In the genomic region with DNA sequence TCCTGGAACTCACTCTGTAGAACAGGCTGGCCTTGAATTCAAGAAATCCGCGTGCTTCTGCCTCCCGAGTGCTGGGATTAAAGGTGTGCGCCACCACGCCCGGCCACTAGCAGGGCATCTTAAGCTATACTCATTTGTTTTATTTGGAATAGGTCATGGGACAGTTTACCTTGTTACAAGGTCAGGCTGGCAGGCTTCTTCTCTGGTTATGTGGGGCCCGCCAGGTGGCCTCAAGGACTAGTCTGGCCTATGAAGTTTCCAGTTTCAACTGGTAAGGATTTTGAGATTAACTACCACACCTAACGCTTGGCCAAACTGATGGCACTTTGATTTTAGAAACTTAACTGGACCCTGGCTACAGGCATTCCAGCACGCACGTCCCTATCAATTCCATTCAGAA, we compare ENCODE assay signal across 8 mouse cellular contexts. TPM values are rescaled to one million over a fixed set of nuclear protein-coding genes. Genes with fewer than 3 reads are reported as not detected.
A peak's percentile ranks its signal among the peaks of the same experiment; 100 is the strongest.
DNase-seq lines count a peak whose midpoint lies in the region; ATAC-seq and TF ChIP-seq lines count a peak whose summit lies in the region.

No protein-coding gene starts in this region.

- no peak for TF ChIP-seq CTCF in thymus, adult 2 months (IDR thresholded peaks at IDR 0.05; ENCODE audit: borderline replicate concordance, control insufficient read depth, extremely low read depth, insufficient read depth, low read length, poor library complexity)
- no peak for TF ChIP-seq CTCF in embryonic fibroblast, embryonic 13.5 days (IDR thresholded peaks at IDR 0.05; ENCODE audit: borderline replicate concordance, insufficient read depth, low read length)

- TF ChIP-seq POLR2A in thymus, adult 2 months (IDR thresholded peaks at IDR 0.05; ENCODE audit: control insufficient read depth, extremely low read depth, insufficient read depth, low read length, poor library complexity): no peak
- no peak for TF ChIP-seq POLR2A in embryonic fibroblast, embryonic 13.5 days (IDR thresholded peaks at IDR 0.05; ENCODE audit: low read depth, low read length)

- no peaks in the 10 kb centered on the region for H3K9me3 ChIP-seq in limb, embryonic 12.5 days
- H3K9me3 ChIP-seq in neural tube, embryonic 13.5 days: no peaks in the 10 kb centered on the region

- H3K4me1 ChIP-seq in thymus, adult 2 months (replicated peaks; ENCODE audit: control insufficient read depth, insufficient read depth, low read length): peaks cover 4% of the 10 kb centered on the region
- H3K4me1 ChIP-seq in embryonic fibroblast, embryonic 13.5 days (ENCODE audit: control insufficient read depth, insufficient read depth, low read length): peaks cover 2% of the 10 kb centered on the region; the same call in 1 of the 2 replicates
- peaks cover 11% of the 10 kb centered on the region for H3K4me1 ChIP-seq in limb, embryonic 12.5 days (replicated peaks)
- peaks cover 34% of the 10 kb centered on the region for H3K4me1 ChIP-seq in neural tube, embryonic 13.5 days (replicated peaks)

- peak overlapping the region; percentile 60 for H3K4me2 ChIP-seq in limb, embryonic 12.5 days
- H3K4me2 ChIP-seq in neural tube, embryonic 13.5 days: peak overlapping the region; percentile 65

- H3K4me3 ChIP-seq in thymus, adult 2 months (ENCODE audit: control insufficient read depth, insufficient read depth, low read length): peak overlapping the region; percentile 81
- peak overlapping the region; percentile 56 for H3K4me3 ChIP-seq in embryonic fibroblast, embryonic 13.5 days (ENCODE audit: insufficient read depth, low read length)
- peak overlapping the region; percentile 77 for H3K4me3 ChIP-seq in limb, embryonic 12.5 days (replicated peaks)
- H3K4me3 ChIP-seq in neural tube, embryonic 13.5 days: peak overlapping the region; percentile 81

- H3K36me3 ChIP-seq in thymus, adult 2 months (ENCODE audit: control insufficient read depth, insufficient read depth, low read length): no peaks in the 10 kb centered on the region
- H3K36me3 ChIP-seq in limb, embryonic 12.5 days: peaks cover 13% of the 10 kb centered on the region; the same call in 1 of the 2 replicates
- no peaks in the 10 kb centered on the region for H3K36me3 ChIP-seq in neural tube, embryonic 13.5 days

- peak overlapping the region; percentile 72 for H3K9ac ChIP-seq in limb, embryonic 12.5 days (replicated peaks)
- H3K9ac ChIP-seq in neural tube, embryonic 13.5 days: peak overlapping the region; percentile 87

- ATAC-seq in limb, embryonic 12.5 days (ENCODE audit: insufficient number of reproducible peaks, insufficient read depth, low FRiP score, low TSS enrichment, low read depth): peak; percentile 55
- ATAC-seq in neural tube, embryonic 13.5 days (ENCODE audit: low read depth): peak; percentile 26; the same call in 1 of the 2 replicates

- 57% methylated on average over 10 of the region's 10 CpGs for WGBS in thymus, adult 2 months
- 19% methylated on average over 10 of the region's 10 CpGs for WGBS in limb, embryonic 12.5 days
- WGBS in neural tube, embryonic 13.5 days: 21% methylated on average over 10 of the region's 10 CpGs

- H3K27me3 ChIP-seq in thymus, adult 2 months (ENCODE audit: control insufficient read depth, insufficient read depth, low read length): no peaks in the 10 kb centered on the region
- no peaks in the 10 kb centered on the region for H3K27me3 ChIP-seq in limb, embryonic 12.5 days
- no peaks in the 10 kb centered on the region for H3K27me3 ChIP-seq in neural tube, embryonic 13.5 days

- no peak for DNase-seq in thymus, adult 2 months
- no peak for DNase-seq in thymus, postnatal 14 days
- no peak for DNase-seq in gastrocnemius, postnatal 25 days
- DNase-seq in thymus, postnatal 4 days: no peak
- no peak for DNase-seq in layer of hippocampus, adult 18-20 months (ENCODE audit: low spot score in 2 of 2)

- 0 out of 2 replicates have a peak overlapping the region, but pooled peaks have one; percentile 29 for H3K27ac ChIP-seq in thymus, adult 2 months (ENCODE audit: control insufficient read depth, insufficient read depth, low read length)
- peak overlapping the region; percentile 65 for H3K27ac ChIP-seq in embryonic fibroblast, embryonic 13.5 days (ENCODE audit: insufficient read depth, low read length)
- peak overlapping the region; percentile 87 for H3K27ac ChIP-seq in limb, embryonic 12.5 days
- peak overlapping the region; percentile 91 for H3K27ac ChIP-seq in neural tube, embryonic 13.5 days (replicated peaks)

RNA-seq across cellular contexts. Expression of gene Nsun6, which starts 0.4 kb away (rescaled TPM):
- polyA plus RNA-seq in thymus, adult 2 months (2012; rRNA removed): 2.4 and 2.8 TPM in 2 replicates
- polyA plus RNA-seq in embryonic fibroblast, embryonic 13.5 days (2011; ENCODE audit: insufficient read length, low read depth, missing spikeins): 9.5 and 12.6 TPM in 2 replicates
- polyA plus RNA-seq in limb, embryonic 12.5 days (2016; fragmentation: Nextera tagmentation; extraction: Ambion mirVana): 10.8 and 12.1 TPM in 2 replicates
- polyA plus RNA-seq in neural tube, embryonic 13.5 days (2015; fragmentation: Nextera tagmentation; extraction: Ambion mirVana): 11.7 and 12.1 TPM in 2 replicates
- 1 to 10 TPM; 1.5 to 2.3 TPM for total RNA-seq in gastrocnemius, postnatal 25 days (2021)
- total RNA-seq in layer of hippocampus, adult 18-20 months (2021): 10 to 100 TPM in 1 of 2 experiments, 1 to 10 TPM in 1; 9.3 to 10.3 TPM

RNA-seq across cellular contexts. Expression of gene Arl5b, which starts 5.3 kb away (rescaled TPM):
- polyA plus RNA-seq in thymus, adult 2 months (2012; rRNA removed): 9.0 and 10.9 TPM in 2 replicates
- 19.2 and 32.7 TPM in 2 replicates for polyA plus RNA-seq in embryonic fibroblast, embryonic 13.5 days (2011; ENCODE audit: insufficient read length, low read depth, missing spikeins)
- 53.9 and 56.1 TPM in 2 replicates for polyA plus RNA-seq in limb, embryonic 12.5 days (2016; fragmentation: Nextera tagmentation; extraction: Ambion mirVana)
- 37.1 and 42.6 TPM in 2 replicates for polyA plus RNA-seq in neural tube, embryonic 13.5 days (2015; fragmentation: Nextera tagmentation; extraction: Ambion mirVana)
- total RNA-seq in gastrocnemius, postnatal 25 days (2021): 10 to 100 TPM; 17.2 to 20.3 TPM
- total RNA-seq in layer of hippocampus, adult 18-20 months (2021): 10 to 100 TPM; 25.1 to 31.0 TPM

Comparison
In these comparisons a context has a peak if more than half of its experiments do, and no peak if none do; other contexts are left out.
1. H3K27ac ChIP-seq: peak in every context shown above with its lines; median percentile 91 in neural tube, embryonic 13.5 days; 87 in limb, embryonic 12.5 days; 65 in embryonic fibroblast, embryonic 13.5 days; 29 in thymus, adult 2 months.